In the genomic region with DNA sequence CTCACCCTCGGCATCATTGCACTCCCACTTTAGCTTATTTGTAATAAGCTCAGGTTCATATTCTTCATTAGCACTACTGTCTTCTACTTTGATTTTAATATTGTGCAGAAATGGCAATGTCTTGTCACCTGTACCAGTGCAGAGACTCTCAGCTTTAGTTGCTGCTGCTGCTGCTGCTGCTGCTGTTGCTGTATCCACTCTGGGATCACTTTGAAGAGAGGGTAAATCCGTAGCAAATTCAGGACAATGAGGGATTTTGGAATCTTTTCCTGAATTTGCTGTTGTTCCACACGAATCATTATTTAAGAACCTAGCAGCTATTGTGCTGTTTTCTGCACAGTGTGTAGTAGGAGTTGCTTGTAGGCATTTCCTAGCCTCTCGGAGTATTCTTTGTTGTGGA, we compare ENCODE assay signal across 9 mouse cellular contexts. TPM values are rescaled to one million over a fixed set of nuclear protein-coding genes. Genes with fewer than 3 reads are reported as not detected.
DNase-seq lines count a peak whose midpoint lies in the region; ATAC-seq and TF ChIP-seq lines count a peak whose summit lies in the region.
"Had no signal": no experiment of that assay in that cellular context is flagged by ENCODE, and none has a peak within 500 bp of the region (broad histone marks: within the 10 kb centered on the region; RNA-seq: fewer than 3 reads in every experiment).

No protein-coding gene starts in this region.

- no peaks in the 10 kb centered on the region for H3K36me3 ChIP-seq in lung, embryonic 15.5 days
- H3K36me3 ChIP-seq in forebrain, embryonic 11.5 days (ENCODE audit: control insufficient read depth, insufficient read depth, low read length): no peaks in the 10 kb centered on the region
- H3K36me3 ChIP-seq in limb, embryonic 12.5 days: no peaks in the 10 kb centered on the region

- no peak for ATAC-seq in lung, embryonic 15.5 days (ENCODE audit: borderline replicate concordance, extremely low read depth, low FRiP score, low TSS enrichment)
- ATAC-seq in forebrain, embryonic 11.5 days (replicated peaks; ENCODE audit: low FRiP score): no peak
- ATAC-seq in limb, embryonic 12.5 days (ENCODE audit: insufficient number of reproducible peaks, insufficient read depth, low FRiP score, low TSS enrichment, low read depth): no peak

- H3K27me3 ChIP-seq in lung, embryonic 15.5 days: no peaks in the 10 kb centered on the region
- H3K27me3 ChIP-seq in forebrain, embryonic 11.5 days (ENCODE audit: control insufficient read depth, insufficient read depth, low read length): no peaks in the 10 kb centered on the region
- no peaks in the 10 kb centered on the region for H3K27me3 ChIP-seq in limb, embryonic 12.5 days

- WGBS in lung, embryonic 15.5 days: under 1% methylated on average over 4 of the region's 4 CpGs
- WGBS in forebrain, embryonic 11.5 days: 0% methylated on average over 4 of the region's 4 CpGs
- 2% methylated on average over 4 of the region's 4 CpGs for WGBS in limb, embryonic 12.5 days
- WGBS in olfactory bulb, adult 2 months: 10% methylated on average over 4 of the region's 4 CpGs

- peaks cover 47% of the 10 kb centered on the region for H3K4me1 ChIP-seq in lung, embryonic 15.5 days
- H3K4me1 ChIP-seq in forebrain, embryonic 11.5 days (replicated peaks; ENCODE audit: control insufficient read depth, insufficient read depth, low read length): peaks cover 12% of the 10 kb centered on the region
- H3K4me1 ChIP-seq in limb, embryonic 12.5 days (replicated peaks): peaks cover 42% of the 10 kb centered on the region
- H3K4me1 ChIP-seq in olfactory bulb, adult 2 months (ENCODE audit: control insufficient read depth, insufficient read depth, low read length): peaks cover 4% of the 10 kb centered on the region; the same call in 1 of the 2 replicates

- H3K27ac ChIP-seq in lung, embryonic 15.5 days: peak overlapping the region; percentile 97
- peak overlapping the region; percentile 99 for H3K27ac ChIP-seq in forebrain, embryonic 11.5 days (ENCODE audit: low read depth, low read length)
- H3K27ac ChIP-seq in limb, embryonic 12.5 days: peak overlapping the region; percentile 100
- peak overlapping the region; percentile 93 for H3K27ac ChIP-seq in olfactory bulb, adult 2 months (ENCODE audit: insufficient read depth, low read depth, low read length)

- no peak for DNase-seq in lung, adult 18-20 months
- no peak for DNase-seq in forebrain, embryonic 11.5 days (ENCODE audit: low spot score)
- DNase-seq in left cerebral cortex, postnatal 4 days: no peak
- DNase-seq in adrenal gland, adult 2 months: no peak
- DNase-seq in c-Kit-positive CD71-positive TER-119-positive erythroid progenitor cells, embryonic 14.5 days (ENCODE audit: low spot score): no peak

- no peaks in the 10 kb centered on the region for H3K9me3 ChIP-seq in lung, embryonic 15.5 days
- no peaks in the 10 kb centered on the region for H3K9me3 ChIP-seq in forebrain, embryonic 11.5 days (ENCODE audit: control insufficient read depth, low read length)
- H3K9me3 ChIP-seq in limb, embryonic 12.5 days: no peaks in the 10 kb centered on the region

- peak overlapping the region; percentile 76 for H3K4me3 ChIP-seq in lung, embryonic 15.5 days
- peak overlapping the region; percentile 99 for H3K4me3 ChIP-seq in forebrain, embryonic 11.5 days (ENCODE audit: low read depth, low read length)
- H3K4me3 ChIP-seq in limb, embryonic 12.5 days (replicated peaks): peak overlapping the region; percentile 99
- H3K4me3 ChIP-seq in olfactory bulb, adult 2 months (ENCODE audit: insufficient read depth, low read depth, low read length): peak overlapping the region; percentile 25; the same call in 1 of the 2 replicates

- intact Hi-C loops in left cerebral cortex, postnatal 4 days (cut with DNase I): loop anchor here (10.0 kb wide), 1 partner anchor 1229 kb away; no protein-coding TSS in a partner anchor

- peak overlapping the region; percentile 98 for H3K9ac ChIP-seq in lung, embryonic 15.5 days
- peak overlapping the region; percentile 100 for H3K9ac ChIP-seq in forebrain, embryonic 11.5 days (ENCODE audit: low read length)
- H3K9ac ChIP-seq in limb, embryonic 12.5 days (replicated peaks): peak overlapping the region; percentile 100

- no peak for TF ChIP-seq POLR2A in olfactory bulb, adult 2 months (IDR thresholded peaks at IDR 0.05; ENCODE audit: insufficient read depth, low read depth, low read length)

- TF ChIP-seq CTCF in olfactory bulb, adult 2 months (IDR thresholded peaks at IDR 0.05; ENCODE audit: insufficient read depth, low read depth, low read length): no peak

- peak overlapping the region; percentile 67 for H3K4me2 ChIP-seq in lung, embryonic 15.5 days
- peak overlapping the region; percentile 82 for H3K4me2 ChIP-seq in forebrain, embryonic 11.5 days (ENCODE audit: low read depth, low read length, severe bottlenecking)
- peak overlapping the region; percentile 89 for H3K4me2 ChIP-seq in limb, embryonic 12.5 days

RNA-seq across cellular contexts. Expression of a gene that starts 2.7 kb away (rescaled TPM):
- polyA plus RNA-seq in lung, embryonic 15.5 days (2015; fragmentation: Nextera tagmentation; extraction: Ambion mirVana): 7.2 and 8.4 TPM in 2 replicates
- 20.2 and 23.3 TPM in 2 replicates for polyA plus RNA-seq in forebrain, embryonic 11.5 days (2014; fragmentation: Nextera tagmentation; extraction: Ambion mirVana)
- 13.9 and 14.0 TPM in 2 replicates for polyA plus RNA-seq in limb, embryonic 12.5 days (2016; fragmentation: Nextera tagmentation; extraction: Ambion mirVana)
- polyA plus RNA-seq in olfactory bulb, adult 2 months (2012; ENCODE audit: insufficient read depth, insufficient read length, low replicate concordance, missing spikeins): not detected in 2 replicates
- total RNA-seq in left cerebral cortex, postnatal 4 days (2021): 10 to 100 TPM; 11.6 to 13.9 TPM
- 1 to 10 TPM; 2.3 to 3.8 TPM for total RNA-seq in adrenal gland, adult 2 months (2021)
- polyA plus RNA-seq in adrenal gland, adult 2 months (2012; rRNA removed): 1.8 and 3.1 TPM in 2 replicates

RNA-seq across cellular contexts. Expression of a gene that starts 8.6 kb away (rescaled TPM):
- 12.5 and 13.6 TPM in 2 replicates for polyA plus RNA-seq in lung, embryonic 15.5 days (2015; fragmentation: Nextera tagmentation; extraction: Ambion mirVana)
- 12.2 and 15.4 TPM in 2 replicates for polyA plus RNA-seq in forebrain, embryonic 11.5 days (2014; fragmentation: Nextera tagmentation; extraction: Ambion mirVana)
- 19.9 and 20.3 TPM in 2 replicates for polyA plus RNA-seq in limb, embryonic 12.5 days (2016; fragmentation: Nextera tagmentation; extraction: Ambion mirVana)
- not detected in 2 replicates for polyA plus RNA-seq in olfactory bulb, adult 2 months (2012; ENCODE audit: insufficient read depth, insufficient read length, low replicate concordance, missing spikeins)
- total RNA-seq in left cerebral cortex, postnatal 4 days (2021): 1 to 10 TPM; 3.2 to 5.2 TPM
- total RNA-seq in adrenal gland, adult 2 months (2021): 1 to 10 TPM in 1 of 2 experiments, under 1 TPM in 1; 0.92 to 3.3 TPM
- polyA plus RNA-seq in adrenal gland, adult 2 months (2012; rRNA removed): 0.42 and 0.70 TPM in 2 replicates

RNA-seq across cellular contexts. Expression of a gene that starts 8.9 kb away (rescaled TPM):
- polyA plus RNA-seq in lung, embryonic 15.5 days (2015; fragmentation: Nextera tagmentation; extraction: Ambion mirVana): 58.9 and 59.4 TPM in 2 replicates
- 52.9 and 54.2 TPM in 2 replicates for polyA plus RNA-seq in forebrain, embryonic 11.5 days (2014; fragmentation: Nextera tagmentation; extraction: Ambion mirVana)
- 67.7 and 77.6 TPM in 2 replicates for polyA plus RNA-seq in limb, embryonic 12.5 days (2016; fragmentation: Nextera tagmentation; extraction: Ambion mirVana)
- polyA plus RNA-seq in olfactory bulb, adult 2 months (2012; ENCODE audit: insufficient read depth, insufficient read length, low replicate concordance, missing spikeins): 433 TPM in 1 of 2 replicates, not detected in the other
- total RNA-seq in left cerebral cortex, postnatal 4 days (2021): 10 to 100 TPM; 50.4 to 59.6 TPM
- total RNA-seq in adrenal gland, adult 2 months (2021): 10 to 100 TPM; 42.8 to 44.6 TPM
- 22.6 and 23.2 TPM in 2 replicates for polyA plus RNA-seq in adrenal gland, adult 2 months (2012; rRNA removed)

RNA-seq across cellular contexts. Expression of a gene that starts 49.4 kb away (rescaled TPM):
- not detected in 2 replicates for polyA plus RNA-seq in lung, embryonic 15.5 days (2015; fragmentation: Nextera tagmentation; extraction: Ambion mirVana)
- not detected in 2 replicates for polyA plus RNA-seq in forebrain, embryonic 11.5 days (2014; fragmentation: Nextera tagmentation; extraction: Ambion mirVana)
- polyA plus RNA-seq in limb, embryonic 12.5 days (2016; fragmentation: Nextera tagmentation; extraction: Ambion mirVana): not detected in 2 replicates
- polyA plus RNA-seq in olfactory bulb, adult 2 months (2012; ENCODE audit: insufficient read depth, insufficient read length, low replicate concordance, missing spikeins): not detected in 2 replicates
- not detected for total RNA-seq in left cerebral cortex, postnatal 4 days (2021)
- total RNA-seq in adrenal gland, adult 2 months (2021): not detected
- polyA plus RNA-seq in adrenal gland, adult 2 months (2012; rRNA removed): not detected in 2 replicates
- total RNA-seq: neutrophil, adult 5-6 weeks had no signal

Comparison
In these comparisons a context has a peak if more than half of its experiments do, and no peak if none do; other contexts are left out.
1. H3K4me3 ChIP-seq: peak in every context shown above with its lines; median percentile 99 in forebrain, embryonic 11.5 days; 99 in limb, embryonic 12.5 days; 76 in lung, embryonic 15.5 days; 25 in olfactory bulb, adult 2 months.